In the genomic region with DNA sequence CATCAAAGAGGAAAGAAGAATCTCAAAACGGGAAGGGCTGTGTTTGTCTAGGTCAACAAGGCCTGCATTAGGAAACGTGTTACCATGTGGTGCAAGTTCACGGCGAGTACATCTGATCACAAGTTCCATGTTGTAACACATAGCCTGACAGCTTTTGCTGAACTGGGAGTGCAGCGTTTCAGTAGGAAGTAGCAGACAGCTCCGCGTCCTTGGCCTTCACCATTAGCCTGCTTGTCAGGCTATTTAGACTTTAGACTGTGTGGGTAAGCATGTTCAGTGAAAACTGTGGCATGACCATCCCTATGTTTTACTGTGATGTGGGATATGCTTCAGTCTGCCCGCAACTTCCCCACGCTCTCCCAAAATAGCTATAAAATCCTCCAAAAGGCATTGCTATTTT, we compare ENCODE assay signal across 11 mouse cellular contexts.
A peak's percentile ranks its signal among the peaks of the same experiment; 100 is the strongest.
DNase-seq lines count a peak whose midpoint lies in the region; ATAC-seq and TF ChIP-seq lines count a peak whose summit lies in the region.
"Had no signal": no experiment of that assay in that cellular context is flagged by ENCODE, and none has a peak within 500 bp of the region (broad histone marks: within the 10 kb centered on the region; RNA-seq: fewer than 3 reads in every experiment).

No protein-coding gene starts in this region.

- peak; percentile 35 to 50 for DNase-seq in frontal cortex, adult 2 months (ENCODE audit: extremely low spot score in 1 of 2, low spot score in 1 of 2)
- no peak for DNase-seq in frontal cortex, postnatal 25 days (ENCODE audit: low spot score in 2 of 2)
- peak; percentile 81 for DNase-seq in midbrain, embryonic 11.5 days (ENCODE audit: low spot score, missing footprints)
- no peak for DNase-seq in midbrain, embryonic 10.5 days (ENCODE audit: low spot score)
- DNase-seq in liver, embryonic 13.5 days = no peak
- no peak for DNase-seq in c-Kit-positive CD71-positive TER-119-positive erythroid progenitor cells, embryonic 14.5 days (ENCODE audit: low spot score)
- DNase-seq in testis, postnatal 14 days (ENCODE audit: low spot score) = no peak
- DNase-seq: cerebellum, adult 9-11 months; thymus, postnatal 14 days had no signal

- H3K27ac ChIP-seq in midbrain, embryonic 11.5 days (ENCODE audit: low read depth, low read length) = no peak overlapping the region
- H3K27ac ChIP-seq in midbrain, embryonic 10.5 days (replicated peaks) = no peak overlapping the region
- no peak overlapping the region for H3K27ac ChIP-seq in liver, embryonic 13.5 days
- peak overlapping the region; percentile 58 for H3K27ac ChIP-seq in olfactory bulb, adult 2 months (ENCODE audit: insufficient read depth, low read depth, low read length)
- H3K27ac ChIP-seq: midbrain, embryonic 12.5 days had no signal

- 88% methylated on average over 9 of the region's 9 CpGs for WGBS in midbrain, embryonic 11.5 days
- WGBS in midbrain, embryonic 10.5 days = 93% methylated on average over 9 of the region's 9 CpGs
- WGBS in liver, embryonic 13.5 days (ENCODE audit: insufficient replicate concordance) = 67% methylated on average over 9 of the region's 9 CpGs
- 36% methylated on average over 9 of the region's 9 CpGs for WGBS in olfactory bulb, adult 2 months

- no peaks in the 10 kb centered on the region for H3K4me1 ChIP-seq in midbrain, embryonic 11.5 days (ENCODE audit: control insufficient read depth, insufficient read depth, low read length)
- H3K4me1 ChIP-seq in midbrain, embryonic 10.5 days = peaks cover 12% of the 10 kb centered on the region
- H3K4me1 ChIP-seq in liver, embryonic 13.5 days (replicated peaks) = peaks cover 9% of the 10 kb centered on the region; the same call in 1 of the 2 replicates
- peaks cover 20% of the 10 kb centered on the region for H3K4me1 ChIP-seq in olfactory bulb, adult 2 months (ENCODE audit: control insufficient read depth, insufficient read depth, low read length)

- no peak overlapping the region for H3K9ac ChIP-seq in midbrain, embryonic 11.5 days (ENCODE audit: low read length)
- no peak overlapping the region for H3K9ac ChIP-seq in liver, embryonic 13.5 days
- H3K9ac ChIP-seq: midbrain, embryonic 12.5 days had no signal

- H3K36me3 ChIP-seq in midbrain, embryonic 11.5 days (ENCODE audit: control insufficient read depth, insufficient read depth, low read length) = no peaks in the 10 kb centered on the region
- no peaks in the 10 kb centered on the region for H3K36me3 ChIP-seq in midbrain, embryonic 10.5 days
- H3K36me3 ChIP-seq in liver, embryonic 13.5 days = no peaks in the 10 kb centered on the region
- H3K36me3 ChIP-seq: midbrain, embryonic 12.5 days had no signal

- H3K9me3 ChIP-seq in midbrain, embryonic 11.5 days (ENCODE audit: control insufficient read depth, low read length) = no peaks in the 10 kb centered on the region
- no peaks in the 10 kb centered on the region for H3K9me3 ChIP-seq in midbrain, embryonic 10.5 days (replicated peaks)
- H3K9me3 ChIP-seq in liver, embryonic 13.5 days (replicated peaks) = no peaks in the 10 kb centered on the region
- H3K9me3 ChIP-seq: midbrain, embryonic 12.5 days had no signal

- no peak overlapping the region for H3K4me2 ChIP-seq in midbrain, embryonic 11.5 days
- H3K4me2 ChIP-seq in liver, embryonic 13.5 days = no peak overlapping the region
- H3K4me2 ChIP-seq: midbrain, embryonic 12.5 days had no signal

- no peak for TF ChIP-seq POLR2A in olfactory bulb, adult 2 months (IDR thresholded peaks at IDR 0.05; ENCODE audit: insufficient read depth, low read depth, low read length)

- no peak overlapping the region for H3K4me3 ChIP-seq in midbrain, embryonic 11.5 days (ENCODE audit: low read depth, low read length)
- no peak overlapping the region for H3K4me3 ChIP-seq in midbrain, embryonic 10.5 days
- no peak overlapping the region for H3K4me3 ChIP-seq in liver, embryonic 13.5 days (replicated peaks)
- H3K4me3 ChIP-seq in olfactory bulb, adult 2 months (ENCODE audit: insufficient read depth, low read depth, low read length) = no peak overlapping the region
- H3K4me3 ChIP-seq: midbrain, embryonic 12.5 days had no signal

- H3K27me3 ChIP-seq in midbrain, embryonic 11.5 days (ENCODE audit: control insufficient read depth, insufficient read depth, low read length) = no peaks in the 10 kb centered on the region
- H3K27me3 ChIP-seq in midbrain, embryonic 10.5 days (ENCODE audit: low read depth, poor library complexity, severe bottlenecking) = no peaks in the 10 kb centered on the region
- no peaks in the 10 kb centered on the region for H3K27me3 ChIP-seq in liver, embryonic 13.5 days
- H3K27me3 ChIP-seq: midbrain, embryonic 12.5 days had no signal

- TF ChIP-seq CTCF in olfactory bulb, adult 2 months (IDR thresholded peaks at IDR 0.05; ENCODE audit: insufficient read depth, low read depth, low read length) = no peak

- no peak for ATAC-seq in midbrain, embryonic 11.5 days (ENCODE audit: low FRiP score)
- ATAC-seq in liver, embryonic 13.5 days (ENCODE audit: low read depth) = peak; percentile 68

Comparison
In these comparisons a context has a peak if more than half of its experiments do, and no peak if none do; other contexts are left out.
1. DNase-seq: peak in frontal cortex, adult 2 months (2 of 2) and midbrain, embryonic 11.5 days (single experiment); none in frontal cortex, postnatal 25 days (0 of 2), midbrain, embryonic 10.5 days (single experiment), liver, embryonic 13.5 days (single experiment), c-Kit-positive CD71-positive TER-119-positive erythroid progenitor cells, embryonic 14.5 days (single experiment) and testis, postnatal 14 days (single experiment).